Mouse (Mus musculus) liver (tissue): ENCODE results near the gene Rpl28.

ENCODE experiments used
- DNase-seq: peaks from one replicate; pipeline ENCODE4 v3.0.0-alpha.2; 2020; ENCODE audit warnings: mixed read lengths

The Rpl28 gene

DNA sequence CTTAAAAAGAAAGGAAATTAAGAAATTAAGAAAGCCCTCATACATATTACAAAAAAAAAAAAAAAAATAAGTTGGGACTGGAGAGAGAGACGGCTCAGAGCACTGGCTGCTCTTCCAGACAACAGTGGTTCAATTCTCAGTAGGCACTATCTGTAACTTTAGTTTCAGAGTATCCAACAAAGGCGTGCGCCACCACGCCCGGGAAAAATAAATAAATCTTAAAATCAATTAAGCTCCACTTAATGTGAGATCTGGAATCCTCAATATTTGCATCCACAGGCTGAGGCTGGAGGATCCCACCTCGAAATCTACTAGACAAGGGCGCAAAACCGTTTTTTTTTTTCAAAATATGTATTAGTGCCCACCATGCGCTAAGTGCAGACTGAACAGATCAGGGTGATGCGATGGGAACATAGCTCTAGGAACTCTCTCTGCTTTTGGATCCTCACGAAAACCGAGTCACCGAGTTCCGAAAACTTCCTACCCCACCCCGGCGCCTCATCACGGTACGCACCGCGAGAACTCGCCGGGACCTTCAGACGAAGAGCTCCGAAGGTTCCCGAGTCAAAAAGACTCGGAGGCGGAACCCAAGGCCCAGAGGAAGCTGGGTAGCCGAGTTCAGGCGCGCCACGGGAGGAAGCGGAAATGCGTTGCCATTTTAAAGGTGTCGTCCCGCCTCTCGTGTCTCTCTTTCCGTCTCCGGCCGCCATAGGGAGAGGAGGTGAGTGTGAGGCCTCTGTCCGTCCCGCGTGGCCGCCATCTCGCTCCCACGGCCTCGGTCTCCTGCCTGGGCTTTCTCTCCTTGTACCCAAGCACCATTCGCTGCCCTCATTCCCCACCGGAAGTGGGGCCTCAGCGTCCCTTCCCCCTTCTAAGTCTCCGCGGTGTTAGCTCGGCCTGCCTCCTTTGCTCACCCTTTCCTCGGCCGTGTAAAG, at the start of gene Rpl28:
Rpl28 (plus strand) TSS at position 597 of the 935 bp plus-strand sequence.
- DNase-seq: peak; percentile 96

DNA sequence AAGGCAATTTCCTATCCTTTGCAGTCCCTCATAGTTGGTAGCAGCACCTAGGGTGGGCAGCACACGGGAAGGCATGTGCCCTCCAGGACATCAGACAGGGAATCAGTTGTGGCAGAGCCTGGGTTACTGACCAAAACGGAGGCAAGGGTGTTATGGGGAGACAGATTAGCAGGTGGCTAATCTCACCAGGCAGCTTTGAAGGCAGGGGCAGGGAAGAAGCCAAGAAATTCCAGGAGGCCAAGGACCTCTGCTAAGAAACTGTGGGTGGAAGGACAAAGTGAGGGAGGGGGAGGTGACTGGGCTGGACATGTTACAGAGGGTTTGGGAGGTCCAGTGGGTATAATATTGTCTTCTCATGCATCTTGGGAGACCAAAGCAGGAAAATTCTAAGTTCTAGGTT, 49.3 kb upstream of the Rpl28 start:
- DNase-seq: peak; percentile 79

DNA sequence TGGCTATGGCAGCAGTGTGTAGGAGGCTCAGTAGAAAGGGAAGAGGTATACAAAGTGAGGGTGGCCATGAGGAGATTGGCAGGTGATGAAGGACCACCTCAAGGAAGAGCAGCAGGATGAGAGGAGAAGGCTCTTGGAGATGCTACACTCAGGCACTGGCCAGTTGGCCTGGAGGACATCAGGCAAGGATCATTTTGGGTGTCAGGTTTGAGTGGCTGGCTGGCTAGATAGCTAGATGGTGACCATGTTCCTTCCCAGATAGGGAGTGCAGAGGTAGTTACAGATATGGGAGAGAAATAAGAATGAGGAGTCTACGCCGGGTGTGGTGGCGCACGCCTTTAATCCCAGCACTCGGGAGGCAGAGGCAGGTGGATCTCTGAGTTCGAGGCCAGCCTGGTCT, 47.8 kb upstream of the Rpl28 start:
- peak; percentile 49 for DNase-seq

DNA sequence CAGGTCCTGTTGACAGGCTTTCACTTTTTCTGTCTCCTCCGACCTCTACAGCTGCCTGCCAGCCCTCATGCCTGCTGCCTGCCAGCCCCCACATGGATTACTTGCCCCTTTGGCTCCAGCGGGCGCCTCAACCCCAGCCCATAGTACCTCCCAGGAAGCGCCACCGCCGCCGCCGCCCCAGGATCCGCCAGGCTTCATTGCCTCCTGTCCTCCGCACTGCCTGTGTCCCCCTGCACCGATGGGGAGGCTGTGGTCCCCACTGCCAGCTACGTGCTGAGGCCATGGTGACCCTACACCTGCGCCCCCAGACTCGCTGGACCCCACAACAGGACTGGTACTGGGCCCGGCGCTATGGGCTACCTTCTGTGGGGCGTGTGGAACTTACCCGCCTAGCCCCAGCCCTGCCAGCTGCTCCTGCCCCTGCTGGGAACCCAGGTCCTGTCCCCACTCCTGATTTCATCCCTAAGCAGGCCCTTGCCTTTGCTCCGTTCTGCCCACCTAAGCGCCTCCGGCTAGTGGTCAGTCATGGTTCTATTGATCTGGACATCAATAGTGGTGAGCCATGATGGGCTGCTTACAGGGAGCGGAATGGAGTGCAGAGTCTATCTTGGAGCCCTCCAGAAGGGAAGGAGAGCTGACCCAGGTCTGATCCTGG, 46.2 kb upstream of the Rpl28 start:
- DNase-seq: peak; percentile 48

DNA sequence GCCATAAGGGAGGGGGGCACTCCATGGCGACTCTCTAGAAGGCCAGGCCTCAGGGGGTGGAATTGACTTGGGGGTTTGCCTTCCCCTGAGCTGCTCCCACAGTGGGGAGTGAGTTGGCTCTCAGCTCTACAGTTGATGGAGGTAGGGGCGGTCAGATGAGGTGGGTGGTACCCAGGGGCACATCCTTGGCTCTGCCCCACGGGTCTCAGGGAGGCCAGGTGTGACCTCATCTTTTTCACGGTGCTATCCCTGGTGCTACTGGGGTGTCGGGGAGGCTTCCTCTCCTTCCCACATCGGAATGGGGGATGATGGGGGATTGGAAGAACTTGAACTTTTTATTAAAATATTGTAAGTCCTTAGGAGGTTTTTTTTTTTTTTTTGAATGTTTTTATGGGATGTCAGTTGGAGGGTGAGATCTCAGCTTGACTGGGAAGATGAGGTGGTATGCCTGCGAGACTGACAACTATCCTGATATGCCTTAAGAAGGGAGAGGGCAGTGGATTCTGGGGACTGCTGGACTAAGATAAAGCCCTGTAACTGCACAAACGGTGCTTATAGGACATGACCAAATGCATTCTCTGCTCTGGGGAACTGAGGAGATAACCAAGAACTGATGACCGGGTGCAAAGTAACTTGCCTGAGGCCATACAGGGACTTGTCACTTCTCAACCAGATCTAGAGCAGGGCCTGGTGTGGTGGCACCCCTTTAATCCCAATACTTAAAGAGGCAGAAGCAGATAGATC, 45.3 kb upstream of the Rpl28 start:
- peak; percentile 74 for DNase-seq

DNA sequence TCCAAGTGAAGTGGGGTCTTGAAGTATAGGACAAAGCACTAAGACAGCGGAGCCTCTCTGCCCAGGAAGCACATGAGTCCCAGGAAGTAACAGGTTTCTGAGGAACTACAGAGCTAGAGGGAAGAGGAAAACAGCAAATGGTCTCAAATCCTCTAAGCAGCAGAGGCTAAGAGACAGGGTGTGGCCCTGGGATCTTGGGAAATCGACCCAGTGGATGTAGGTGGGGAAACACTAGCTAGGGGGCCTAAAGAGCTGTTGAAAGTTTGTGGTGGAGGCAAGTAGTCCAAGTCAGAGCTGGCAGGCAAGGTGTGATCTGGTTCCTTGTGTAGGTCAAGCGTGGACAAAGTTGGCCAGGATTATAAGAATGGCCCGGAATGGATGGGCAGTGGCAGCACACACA, 44.4 kb upstream of the Rpl28 start:
- DNase-seq: peak; percentile 28

DNA sequence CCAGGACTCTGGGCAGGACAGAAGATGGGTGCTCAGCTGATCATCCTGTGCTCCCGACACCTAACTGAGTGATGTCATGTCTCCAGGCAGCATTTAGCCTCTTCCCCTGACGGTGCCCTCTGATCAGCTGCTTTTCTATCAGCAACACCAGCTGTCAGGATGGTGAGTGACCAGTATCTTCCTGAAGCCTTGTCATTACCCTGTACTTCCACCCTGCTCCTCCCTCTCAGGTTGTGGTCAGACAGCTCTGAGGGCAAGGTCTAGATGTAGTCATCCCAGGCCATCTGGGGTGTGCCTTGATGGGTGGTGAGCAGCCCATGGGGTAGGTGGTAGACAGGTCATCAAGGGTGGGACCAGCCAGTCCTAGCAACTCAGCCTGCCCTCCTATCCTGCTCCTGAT, 43.5 kb upstream of the Rpl28 start:
- DNase-seq: peak; percentile 54

DNA sequence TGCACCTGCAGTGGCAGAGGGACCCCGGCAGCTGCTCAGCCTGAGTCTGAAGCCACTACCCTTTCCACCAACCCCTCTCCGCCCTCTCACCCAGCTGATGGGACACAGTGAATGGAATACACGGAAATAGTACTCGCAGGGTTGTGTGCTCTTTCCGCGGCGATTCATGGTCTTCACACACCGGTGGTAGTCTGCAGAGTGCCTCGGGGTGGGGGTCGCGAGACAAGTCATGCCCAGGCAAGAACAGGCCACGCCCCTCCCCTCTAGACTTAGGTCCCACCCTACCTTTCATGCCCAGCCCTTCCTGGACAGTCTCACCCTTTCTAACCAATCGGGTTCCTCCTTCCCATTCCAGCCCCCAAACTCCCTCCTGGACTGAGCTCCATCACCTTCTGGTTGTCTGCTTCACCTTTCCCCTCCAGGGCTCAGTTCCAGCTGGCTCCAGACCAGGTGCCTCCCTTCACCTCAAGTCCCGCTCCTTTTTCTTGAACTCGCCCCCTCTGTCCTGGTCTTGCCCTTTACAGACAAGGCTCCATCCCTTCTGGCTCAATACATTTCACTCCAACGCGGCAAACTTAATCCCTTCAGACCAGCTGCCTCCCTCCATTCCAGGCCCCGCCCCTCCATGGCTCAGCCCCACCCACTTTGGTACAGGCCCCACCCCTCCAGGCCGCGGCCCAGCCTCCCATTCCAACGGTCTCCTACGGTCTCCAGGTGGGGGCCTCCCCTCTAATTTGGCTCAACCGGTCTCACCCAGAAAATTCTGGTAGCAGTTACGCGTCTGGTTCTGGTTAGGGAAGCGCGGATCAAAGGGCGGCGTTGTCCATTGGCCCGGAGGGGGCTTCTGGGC, 40.5 kb upstream of the Rpl28 start:
- peak; percentile 89 for DNase-seq

DNA sequence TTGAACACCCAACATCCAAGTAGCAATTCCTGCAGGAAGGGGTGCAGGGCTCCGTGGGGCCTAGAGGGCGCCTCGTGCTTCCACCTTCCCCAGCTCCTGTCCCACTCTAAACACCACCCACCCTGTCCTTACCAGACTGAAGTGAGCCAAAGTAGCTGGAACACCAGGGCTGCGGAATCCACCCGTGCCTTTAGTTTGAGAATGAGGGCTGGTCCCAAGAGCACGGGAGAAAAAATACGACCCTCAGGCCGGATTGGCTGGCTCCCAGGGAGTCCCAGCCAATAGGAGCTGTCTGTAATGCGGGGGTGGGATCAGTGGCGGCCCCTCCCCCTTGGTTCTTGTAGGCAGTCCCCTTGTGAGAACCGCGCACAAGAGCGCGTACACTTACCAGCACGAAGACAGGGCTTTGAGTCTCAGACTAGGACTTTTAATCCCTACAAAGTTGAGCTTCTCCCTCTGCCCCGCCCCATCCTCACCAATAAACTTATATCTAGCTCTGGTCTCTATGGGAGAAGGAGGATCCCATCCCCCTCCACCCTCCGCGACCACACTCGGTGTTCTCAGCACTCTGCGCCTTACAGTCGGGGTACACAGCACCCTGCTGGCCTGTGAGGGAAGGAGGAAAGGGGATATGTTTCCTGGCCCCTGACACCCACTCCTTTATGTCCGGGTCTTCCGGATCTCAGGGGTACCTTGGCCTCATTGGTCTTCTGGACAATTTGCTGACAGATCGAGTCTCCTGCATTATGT, 39.7 kb upstream of the Rpl28 start, which contains the start of gene Cox6b2:
Cox6b2 (minus strand) TSS at position 274 of the 750 bp plus-strand sequence.
- peak; percentile 96 for DNase-seq

DNA sequence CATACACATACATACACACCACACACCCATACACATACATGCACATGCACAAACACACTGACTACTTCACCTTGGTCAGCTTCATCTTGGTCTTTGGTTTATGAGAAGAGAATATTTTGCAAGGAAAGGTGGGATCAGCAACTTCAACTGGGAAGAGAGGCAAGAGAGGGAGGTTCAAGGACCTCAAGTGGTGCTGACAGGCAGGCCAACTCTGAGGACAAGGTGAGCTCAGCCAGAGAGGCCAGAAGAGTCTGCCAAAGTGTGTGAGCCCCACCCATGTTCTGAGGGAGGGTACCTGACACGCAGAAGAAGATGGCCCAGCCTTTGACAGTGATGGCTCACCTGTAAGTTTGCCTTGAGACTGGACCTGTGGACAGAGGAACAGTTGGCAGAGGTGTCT, 33.0 kb upstream of the Rpl28 start:
- DNase-seq: no peak

DNA sequence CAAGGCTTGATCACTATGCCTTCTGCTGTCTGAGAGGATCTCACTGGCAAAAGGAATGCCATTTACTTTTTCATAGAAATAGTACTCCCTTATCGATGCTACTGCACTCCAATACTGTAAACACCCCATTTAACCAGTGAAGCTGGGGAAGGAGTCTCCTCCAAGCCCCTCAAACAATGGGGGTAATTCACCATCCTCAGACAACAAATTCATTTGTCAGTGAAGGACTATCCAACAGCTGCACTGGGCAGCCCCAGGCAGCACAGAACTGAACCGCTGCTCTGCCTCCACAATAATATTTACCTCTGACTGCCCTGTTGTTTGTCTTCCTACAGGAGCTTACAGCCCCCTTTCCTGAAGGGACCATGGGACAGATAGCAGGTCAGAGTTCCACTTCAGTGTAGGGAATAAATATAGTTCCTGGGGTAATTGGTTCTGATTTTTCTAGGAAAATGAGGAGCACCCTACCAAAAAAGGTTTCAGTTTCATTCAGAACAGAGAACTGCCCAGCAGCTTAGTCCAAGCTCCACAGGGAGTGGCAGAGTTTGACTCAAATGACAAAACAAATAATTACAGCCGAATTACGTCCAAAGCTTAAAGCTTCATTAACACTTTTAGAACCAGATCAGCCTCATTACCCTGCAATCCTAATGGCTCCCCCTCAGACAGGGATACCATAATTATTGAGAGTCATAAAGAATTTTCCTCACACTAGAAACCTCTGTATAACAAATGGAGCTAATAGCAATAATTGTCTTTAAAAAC, 27.5 kb upstream of the Rpl28 start:
- DNase-seq: no peak

DNA sequence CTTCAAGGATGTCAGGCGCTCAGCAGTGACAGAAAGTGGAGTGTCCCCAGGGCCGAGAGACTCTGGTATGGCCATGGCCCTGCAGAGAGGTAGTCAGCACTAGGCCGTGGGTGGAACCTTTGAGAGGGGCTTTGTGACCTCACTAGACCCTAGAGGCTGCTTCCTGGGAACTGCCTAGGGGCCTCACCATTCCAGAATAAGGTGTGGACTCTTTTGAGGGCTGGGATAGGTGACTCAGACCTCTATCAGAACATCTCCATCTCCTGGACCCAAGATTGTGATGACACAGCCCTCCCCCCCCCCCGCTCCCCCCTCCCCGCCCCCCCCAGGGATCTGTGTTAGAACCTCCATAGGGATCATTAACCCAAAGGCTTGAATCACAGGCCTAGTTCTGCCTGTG, 21.5 kb upstream of the Rpl28 start, which contains the start of gene Fam71e2:
Fam71e2 (minus strand) TSS at position 101 of the 400 bp plus-strand sequence.
- no peak for DNase-seq

DNA sequence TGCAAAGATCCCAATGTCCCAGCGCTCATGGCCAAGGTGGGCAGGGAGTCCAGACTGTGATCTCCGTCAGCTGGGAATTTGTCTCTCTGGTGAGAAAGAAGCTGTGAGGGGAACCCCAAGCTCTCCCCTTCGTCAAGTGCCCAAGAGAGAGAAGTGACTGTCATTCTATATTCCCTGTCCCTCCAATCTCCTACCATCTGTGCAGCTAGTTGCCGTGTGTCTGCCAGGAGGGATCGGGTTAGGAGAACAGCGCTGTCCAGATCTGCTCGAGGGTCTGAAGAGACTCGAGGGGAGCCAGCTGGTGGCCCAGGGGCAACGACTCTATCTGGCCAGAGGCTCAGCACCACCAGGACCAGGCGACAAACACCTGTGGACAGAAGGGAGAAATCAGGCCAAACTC, 16.5 kb upstream of the Rpl28 start:
- DNase-seq: no peak

DNA sequence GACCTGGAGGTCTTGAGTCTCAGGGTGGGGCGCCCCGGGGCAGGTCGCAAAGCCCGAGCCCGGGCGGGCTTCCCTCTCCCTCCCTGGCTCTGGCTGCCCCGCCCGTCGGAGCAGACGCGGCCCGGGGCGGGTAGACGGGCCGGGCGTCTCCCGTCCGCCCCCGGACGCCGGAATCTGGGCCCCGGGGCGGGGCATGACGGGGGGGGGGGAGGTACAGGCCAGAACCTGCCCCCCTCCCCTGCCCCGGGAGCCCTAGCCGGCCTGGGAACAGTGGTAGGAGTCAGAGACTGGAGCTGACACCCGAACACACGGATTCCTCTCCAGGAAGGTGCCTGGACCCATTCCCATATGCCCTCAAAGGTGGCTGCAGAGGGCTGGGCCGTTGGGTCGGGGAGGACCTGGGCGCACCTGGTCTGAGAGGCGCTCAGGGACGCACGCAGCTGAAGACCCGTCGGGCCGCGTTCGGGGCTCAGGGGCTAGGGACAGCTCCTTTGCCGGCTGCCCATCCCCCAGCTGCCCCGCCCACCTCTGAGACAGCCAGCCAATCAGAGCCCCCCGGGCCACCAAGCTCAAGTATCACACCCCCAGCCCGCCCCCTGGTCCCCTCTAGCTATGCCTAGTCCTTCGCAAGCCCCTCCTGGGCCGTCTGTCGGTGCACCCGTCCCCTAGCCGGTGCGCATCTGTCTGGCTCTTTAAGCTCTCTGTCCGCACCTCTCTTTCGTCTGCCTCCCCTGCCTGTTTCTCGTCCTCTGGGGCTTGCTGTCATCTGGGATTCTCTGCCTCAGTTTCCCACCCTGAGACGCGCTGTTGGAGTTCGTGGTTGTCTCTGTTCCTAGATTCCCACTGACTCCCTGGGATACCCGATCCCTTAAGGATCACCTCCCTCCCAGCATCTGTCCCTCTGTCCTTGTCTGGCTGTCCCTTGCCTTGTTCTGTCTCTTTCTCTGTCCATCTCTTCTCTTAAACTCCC, 15.5 kb upstream of the Rpl28 start:
- peak; percentile 76 for DNase-seq

DNA sequence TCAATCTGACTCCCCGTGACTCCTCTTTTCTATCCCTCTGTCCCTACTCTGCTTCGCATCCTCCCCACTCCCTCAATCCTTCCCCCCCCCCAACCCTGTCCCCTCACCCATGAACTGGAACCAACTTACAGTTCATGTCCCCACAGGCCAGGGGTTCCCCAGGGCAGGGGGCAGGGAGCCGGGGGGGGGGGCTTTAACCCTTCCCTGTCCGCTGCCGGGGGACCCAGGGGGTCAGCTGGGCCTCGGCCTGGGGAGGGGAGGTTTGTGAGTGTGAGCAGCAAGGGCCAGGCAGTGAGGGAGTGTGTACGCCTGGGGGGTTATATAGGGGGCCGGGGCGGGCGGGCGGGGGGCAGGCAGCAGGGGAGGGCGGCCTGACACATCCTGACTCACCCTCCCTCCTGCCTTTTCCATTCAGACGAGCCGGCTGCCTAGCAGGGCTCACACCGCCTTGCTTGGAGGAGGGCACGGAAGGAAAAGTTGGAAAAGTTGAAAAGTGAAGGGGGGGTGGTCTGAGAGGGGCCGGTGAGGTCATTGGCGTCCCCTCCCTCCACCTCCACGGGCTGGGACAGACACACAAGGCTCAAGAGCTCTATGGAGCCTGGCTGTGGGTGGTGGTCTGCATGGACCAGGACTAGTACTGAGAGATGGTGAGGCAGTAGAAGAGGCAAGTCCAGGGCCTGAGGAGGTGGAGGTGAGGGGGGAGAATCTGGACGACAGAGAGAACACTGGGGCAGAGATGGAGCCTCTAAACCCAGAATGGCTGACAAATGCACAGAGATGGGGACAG, 14.6 kb upstream of the Rpl28 start:
- no peak for DNase-seq

DNA sequence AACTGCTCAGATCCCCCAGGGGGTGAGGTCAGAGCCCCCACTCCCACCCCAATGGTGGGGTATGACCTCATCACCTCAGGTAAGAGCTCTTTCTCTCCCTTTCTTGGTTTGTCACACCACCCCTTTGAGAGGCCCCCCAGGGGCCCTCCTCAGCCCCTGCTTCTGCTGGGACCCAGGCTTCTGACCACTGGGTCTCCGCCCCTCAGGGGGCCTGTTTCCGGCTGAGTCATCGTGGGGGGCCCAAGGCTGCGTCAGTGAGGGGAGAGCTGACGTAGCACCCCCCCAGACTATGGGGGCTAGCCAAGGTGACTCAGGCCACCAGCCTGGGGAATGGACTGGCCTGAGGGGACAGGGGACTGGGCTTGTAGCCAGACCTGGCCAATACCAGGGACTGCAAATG, 12.8 kb upstream of the Rpl28 start:
- DNase-seq: no peak

DNA sequence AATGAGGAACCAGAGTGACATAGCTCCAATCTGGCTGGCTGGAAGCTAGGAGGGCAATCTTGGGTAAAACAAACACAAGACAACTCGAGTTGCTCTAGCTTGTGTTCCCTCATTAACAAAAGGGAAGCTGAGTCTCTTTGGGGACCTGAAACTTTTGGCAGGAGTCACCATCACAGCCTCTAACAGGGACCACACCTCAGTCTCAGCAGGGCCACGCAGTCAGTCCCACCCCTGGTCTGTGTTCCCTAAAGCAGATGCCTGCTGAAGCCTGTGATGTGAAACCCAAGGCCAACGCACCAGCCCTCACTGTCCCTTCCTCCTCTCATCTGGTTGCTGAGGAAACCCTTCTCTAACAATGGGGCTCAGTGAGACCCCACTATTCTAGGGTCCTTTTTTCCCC, 10.5 kb upstream of the Rpl28 start:
- no peak for DNase-seq

DNA sequence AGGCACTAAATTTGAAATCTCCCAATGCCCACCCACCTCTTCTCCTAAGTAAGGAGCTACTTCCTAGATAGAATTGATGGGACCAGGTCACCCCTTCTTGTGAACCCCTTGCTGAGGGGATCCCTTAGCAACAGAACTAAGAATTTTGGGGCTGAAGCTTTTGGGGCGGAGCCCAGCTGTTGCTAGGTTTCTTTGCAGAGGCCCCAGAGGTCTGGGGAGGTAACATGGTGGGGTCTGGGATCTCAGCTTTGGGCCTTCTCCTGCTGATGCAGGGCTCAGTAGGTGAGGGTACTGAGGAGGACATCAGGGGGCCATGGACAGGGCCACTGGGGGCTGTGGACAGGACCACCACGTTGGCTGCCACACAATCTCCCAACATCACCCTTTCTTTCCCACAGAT, 9.9 kb upstream of the Rpl28 start, which contains the start of the genes Il11 and Tmem190:
Il11 (minus strand) TSS at position 101 of the 400 bp plus-strand sequence.
Tmem190 (plus strand) TSS at position 179 of the 400 bp plus-strand sequence.
- no peak for DNase-seq
